Mouse (Mus musculus) heart, embryonic 11.5 days (tissue): Measurements from ENCODE around the gene Lrrc74b. TPM values are rescaled to one million over a fixed set of nuclear protein-coding genes. Genes with fewer than 3 reads are reported as not detected.
A peak's percentile ranks its signal among the peaks of the same experiment; 100 is the strongest.

ENCODE experiments used
- ATAC-seq: fragments of 200-750 bp; cut with Nextera tagmentation; replicated peaks from 2 replicates; pipeline ENCODE4 v1.8.0; 2017; ENCODE audit warnings: moderate library complexity; ENCODE audit not compliant: insufficient number of reproducible peaks, low FRiP score, low TSS enrichment
- H3K27ac ChIP-seq: fragments of 300-500 bp; sonication (generic); 2 replicates; pipeline ENCODE4 v1.5.1; 2014; ENCODE audit warnings: mild to moderate bottlenecking, low read depth, low read length
- H3K27me3 ChIP-seq: fragments of 300-500 bp; sonication (generic); 2 replicates; pipeline ENCODE4 v1.6.1; 2014; ENCODE audit warnings: mild to moderate bottlenecking, low read length, mixed read lengths; ENCODE audit not compliant: control insufficient read depth, insufficient read depth
- H3K36me3 ChIP-seq: fragments of 300-500 bp; sonication (generic); 2 replicates; pipeline ENCODE4 v1.6.1; 2014; ENCODE audit warnings: mild to moderate bottlenecking, low read length, moderate library complexity, mixed read lengths; ENCODE audit not compliant: control insufficient read depth, insufficient read depth
- H3K4me1 ChIP-seq: fragments of 300-500 bp; sonication (generic); 2 replicates; pipeline ENCODE4 v1.6.1; 2014; ENCODE audit warnings: low read length; ENCODE audit not compliant: control insufficient read depth, insufficient read depth
- H3K4me2 ChIP-seq: fragments of 300-500 bp; sonication (generic); 2 replicates; pipeline ENCODE4 v1.6.1; 2014; ENCODE audit warnings: mild to moderate bottlenecking, moderate library complexity
- H3K4me3 ChIP-seq: fragments of 300-500 bp; sonication (generic); 2 replicates; pipeline ENCODE4 v1.5.1; 2014; ENCODE audit warnings: low read depth, low read length
- H3K9ac ChIP-seq: fragments of 300-500 bp; sonication (generic); 2 replicates; pipeline ENCODE4 v1.6.1; 2014; ENCODE audit warnings: mild to moderate bottlenecking, low read depth, low read length, moderate library complexity
- H3K9me3 ChIP-seq: fragments of 300-500 bp; sonication (generic); replicated peaks from 2 replicates; pipeline ENCODE4 v1.6.1; 2016; ENCODE audit warnings: low read length; ENCODE audit not compliant: control insufficient read depth
- WGBS: fragments of 180-500 bp; shearing (Covaris S2); extraction: QIAGEN DNeasy Blood & Tissue Kit; methylation state at CpG from one replicate; pipeline ENCODE4 v1.1.7; 2014; ENCODE audit not compliant: insufficient replicate concordance; 5-methylcytosine and 5-hydroxymethylcytosine counted together
- polyA plus RNA-seq: library from polyadenylated mRNA; unstranded; fragments of >200 nt; fragmentation: Nextera tagmentation; extraction: Ambion mirVana; gene quantifications from 2 replicates; pipeline ENCODE4 v1.2.1, GENCODE M21; 2014

Lrrc74b gene
- polyA plus RNA-seq, result not detected in 2 replicates

GRCm38 (mm10) chr16:17561128-17561750 is at the start of gene Lrrc74b:
Gene Lrrc74b, minus strand, starts transcription at chr16:17561247.
- Histone ChIP-seq H3K36me3 (no peaks in the 10 kb centered on the region), H3K4me1 (peaks cover 33% of the 10 kb centered on the region), H3K9ac (peak within 1 kb of the TSS; percentile 67), H3K9me3 (no peaks in the 10 kb centered on the region), H3K4me2 (peak within 1 kb of the TSS; percentile 78), H3K27me3 (no peaks in the 10 kb centered on the region), H3K4me3 (peak within 1 kb of the TSS; percentile 38), H3K27ac (peak within 1 kb of the TSS; percentile 57)
- peak; percentile 72 for ATAC-seq
- WGBS, result 2% methylated on average over 22 of the region's 22 CpGs

- no peaks in the 10 kb centered on the region for H3K4me1 ChIP-seq
- H3K9me3 ChIP-seq, result no peaks in the 10 kb centered on the region
- no peak overlapping the region for H3K4me3 ChIP-seq
- no peaks in the 10 kb centered on the region for H3K36me3 ChIP-seq
- 64% methylated on average over 5 of the region's 5 CpGs for WGBS
- H3K4me2 ChIP-seq, result no peak overlapping the region
- H3K27ac ChIP-seq, result no peak overlapping the region
- no peak overlapping the region for H3K9ac ChIP-seq
- no peak for ATAC-seq
- no peaks in the 10 kb centered on the region for H3K27me3 ChIP-seq
Observed at GRCm38 (mm10) chr16:17605684-17606083, 44.6 kb upstream of the Lrrc74b start.

- no peak overlapping the region for H3K9ac ChIP-seq
- H3K4me1 ChIP-seq, result no peaks in the 10 kb centered on the region
- no peaks in the 10 kb centered on the region for H3K9me3 ChIP-seq
- no peak overlapping the region for H3K4me2 ChIP-seq
- H3K4me3 ChIP-seq, result no peak overlapping the region
- ATAC-seq, result no peak
- H3K27ac ChIP-seq, result no peak overlapping the region
- 65% methylated on average over 4 of the region's 4 CpGs for WGBS
- H3K27me3 ChIP-seq, result no peaks in the 10 kb centered on the region
- no peaks in the 10 kb centered on the region for H3K36me3 ChIP-seq
Observed at GRCm38 (mm10) chr16:17604941-17605340, 43.9 kb upstream of the Lrrc74b start.

- no peak overlapping the region for H3K27ac ChIP-seq
- ATAC-seq, result no peak
- no peaks in the 10 kb centered on the region for H3K27me3 ChIP-seq
- WGBS, result 56% methylated on average over 3 of the region's 3 CpGs
- H3K4me1 ChIP-seq, result no peaks in the 10 kb centered on the region
- H3K9ac ChIP-seq, result no peak overlapping the region
- H3K36me3 ChIP-seq, result no peaks in the 10 kb centered on the region
- no peak overlapping the region for H3K4me2 ChIP-seq
- H3K4me3 ChIP-seq, result no peak overlapping the region
- H3K9me3 ChIP-seq, result no peaks in the 10 kb centered on the region
Observed at GRCm38 (mm10) chr16:17600944-17601562, 40.0 kb upstream of the Lrrc74b start.

GRCm38 (mm10) chr16:17590731-17591130 is 29.7 kb upstream of the Lrrc74b start:
- H3K27me3 ChIP-seq, result no peaks in the 10 kb centered on the region
- no peak overlapping the region for H3K9ac ChIP-seq
- H3K4me2 ChIP-seq, result no peak overlapping the region
- H3K4me1 ChIP-seq, result no peaks in the 10 kb centered on the region
- no peaks in the 10 kb centered on the region for H3K36me3 ChIP-seq
- WGBS, result 21% methylated on average over 2 of the region's 2 CpGs
- no peak overlapping the region for H3K4me3 ChIP-seq
- ATAC-seq, result no peak
- H3K27ac ChIP-seq, result no peak overlapping the region
- peaks cover 3% of the 10 kb centered on the region; the same call in 1 of the 2 replicates for H3K9me3 ChIP-seq

- Histone ChIP-seq H3K9me3 (peaks cover 3% of the 10 kb centered on the region; the same call in 1 of the 2 replicates), H3K4me1 (no peaks in the 10 kb centered on the region), H3K27me3 (no peaks in the 10 kb centered on the region), H3K4me2 (no peak overlapping the region), H3K4me3 (no peak overlapping the region), H3K27ac (no peak overlapping the region), H3K9ac (no peak overlapping the region), H3K36me3 (no peaks in the 10 kb centered on the region)
- ATAC-seq, result no peak
- WGBS, result 81% methylated on average over 7 of the region's 7 CpGs
Observed at GRCm38 (mm10) chr16:17584555-17584954, 23.5 kb upstream of the Lrrc74b start.

GRCm38 (mm10) chr16:17583064-17583463 is 22.0 kb upstream of the Lrrc74b start, which contains the start of gene Slc7a4:
Gene Slc7a4, minus strand, starts transcription at chr16:17583214.
- H3K36me3 ChIP-seq, result no peaks in the 10 kb centered on the region
- H3K4me3 ChIP-seq, result no peak within 1 kb of the TSS
- H3K9ac ChIP-seq, result no peak within 1 kb of the TSS
- no peak for ATAC-seq
- peaks cover 5% of the 10 kb centered on the region for H3K27me3 ChIP-seq
- no peak within 1 kb of the TSS for H3K27ac ChIP-seq
- no peak within 1 kb of the TSS for H3K4me2 ChIP-seq
- no peaks in the 10 kb centered on the region for H3K4me1 ChIP-seq
- WGBS, result 13% methylated on average over 8 of the region's 8 CpGs
- 0 out of 2 replicates have a peak, but pooled peaks cover 1% of the 10 kb centered on the region for H3K9me3 ChIP-seq

GRCm38 (mm10) chr16:17576825-17577215 is 15.8 kb upstream of the Lrrc74b start:
- peak overlapping the region; percentile 71 for H3K9ac ChIP-seq
- no peaks in the 10 kb centered on the region for H3K36me3 ChIP-seq
- peak overlapping the region; percentile 63 for H3K4me3 ChIP-seq
- no peaks in the 10 kb centered on the region for H3K9me3 ChIP-seq
- ATAC-seq, result no peak
- H3K4me1 ChIP-seq, result no peaks in the 10 kb centered on the region
- WGBS, result 18% methylated on average over 8 of the region's 8 CpGs
- no peak overlapping the region for H3K27ac ChIP-seq
- peak overlapping the region; percentile 93 for H3K4me2 ChIP-seq
- peaks cover 49% of the 10 kb centered on the region for H3K27me3 ChIP-seq
